19 mouse cellular contexts compared by ENCODE assay signal in genomic region chr7:40672348-40672747, GRCm38 (mm10).
"Had no signal": no experiment of that assay in that cellular context is flagged by ENCODE, and none has a peak within 500 bp of the region (broad histone marks: within the 10 kb centered on the region; RNA-seq: fewer than 3 reads in every experiment).

No protein-coding gene starts in this region.

- H3K27ac ChIP-seq: liver, embryonic 13.5 days; neural tube, embryonic 12.5 days; neural tube, embryonic 15.5 days; stomach, postnatal 0 days had no signal

- H3K4me3 ChIP-seq: liver, embryonic 13.5 days; neural tube, embryonic 12.5 days; neural tube, embryonic 15.5 days had no signal

- H3K4me2 ChIP-seq: liver, embryonic 13.5 days; midbrain, embryonic 11.5 days; neural tube, embryonic 12.5 days; neural tube, embryonic 15.5 days had no signal

- H3K4me1 ChIP-seq: liver, embryonic 13.5 days; neural tube, embryonic 12.5 days; neural tube, embryonic 15.5 days had no signal

- H3K36me3 ChIP-seq: liver, embryonic 13.5 days; neural tube, embryonic 12.5 days; neural tube, embryonic 15.5 days had no signal

- DNase-seq: kidney, adult 8-10 months; kidney, postnatal 4 days; left cerebral cortex, postnatal 4 days; liver, embryonic 13.5 days; lung, adult 2 months; lung, postnatal 14 days; lung, postnatal 4 days; midbrain, embryonic 14.5 days; right cerebral cortex, adult 18-20 months; right cerebral cortex, postnatal 14 days; right cerebral cortex, postnatal 4 days; thymus, adult 2 months; thymus, postnatal 14 days; thymus, postnatal 4 days had no signal

- H3K9ac ChIP-seq: liver, embryonic 13.5 days; neural tube, embryonic 12.5 days; neural tube, embryonic 15.5 days had no signal

- ATAC-seq: intestine, postnatal 0 days had no signal

- H3K27me3 ChIP-seq: liver, embryonic 13.5 days; neural tube, embryonic 12.5 days; neural tube, embryonic 15.5 days had no signal

- H3K9me3 ChIP-seq: liver, embryonic 13.5 days; neural tube, embryonic 12.5 days; neural tube, embryonic 15.5 days had no signal
